Mouse (Mus musculus) central nervous system, embryonic 14 days (tissue): ENCODE measurements around the gene Olfr1432. TPM values are rescaled to one million over a fixed set of nuclear protein-coding genes. Genes with fewer than 3 reads are reported as not detected.

ENCODE experiments used
- polyA plus RNA-seq: library from polyadenylated mRNA; depleted of rRNA; stranded (reverse); fragments of >200 nt; gene quantifications from 2 replicates; pipeline ENCODE4 v1.2.3, GENCODE M21; 2012; rRNA removed

Olfr1432 gene
- polyA plus RNA-seq, result not detected in 2 replicates

GRCm38 (mm10) chr19:12232496-12232895 is at the start of gene Olfr1432:
Olfr1432 (minus strand) TSS chr19:12232596.

GRCm38 (mm10) chr19:12279554-12279953 is 47.2 kb upstream of the Olfr1432 start, which contains the start of gene Olfr1434:
Olfr1434 (plus strand) TSS chr19:12279854.

GRCm38 (mm10) chr19:12260732-12261131 is 28.3 kb upstream of the Olfr1432 start, which contains the start of gene Olfr235:
Olfr235 (plus strand) TSS chr19:12261032.

GRCm38 (mm10) chr19:12241559-12241958 is 9.2 kb upstream of the Olfr1432 start, which contains the start of gene Olfr262:
Olfr262 (minus strand) TSS chr19:12241659.

GRCm38 (mm10) chr19:12200334-12200733 is 32.1 kb downstream of the Olfr1432 start, which contains the start of gene Olfr1431:
Olfr1431 (plus strand) TSS chr19:12200634.

Other genes with a start within 250 kb of the Olfr1432 start
- gene Olfr1423, start 191.3 kb downstream of the Olfr1432 start, polyA plus RNA-seq, result not detected in 2 replicates
- gene Olfr1424, start 169.9 kb downstream of the Olfr1432 start, polyA plus RNA-seq, result not detected in 2 replicates
- not detected in 2 replicates for gene Olfr1425, start 154.9 kb downstream of the Olfr1432 start, polyA plus RNA-seq
- gene Olfr1426, start 140.6 kb downstream of the Olfr1432 start, polyA plus RNA-seq, result not detected in 2 replicates
- not detected in 2 replicates for gene Olfr1427, start 129.3 kb downstream of the Olfr1432 start, polyA plus RNA-seq
- gene Olfr1428, start 116.7 kb downstream of the Olfr1432 start, polyA plus RNA-seq, result not detected in 2 replicates
- not detected in 2 replicates for gene Olfr76, start 109.4 kb downstream of the Olfr1432 start, polyA plus RNA-seq
- not detected in 2 replicates for gene Olfr1555-ps1, start 62.5 kb downstream of the Olfr1432 start, polyA plus RNA-seq
- not detected in 2 replicates for gene Olfr1431, start 32.0 kb downstream of the Olfr1432 start, polyA plus RNA-seq
- gene Olfr262, start 9.1 kb upstream of the Olfr1432 start, polyA plus RNA-seq, result not detected in 2 replicates
- not detected in 2 replicates for gene Olfr235, start 28.4 kb upstream of the Olfr1432 start, polyA plus RNA-seq
- gene Olfr1434, start 47.3 kb upstream of the Olfr1432 start, polyA plus RNA-seq, result not detected in 2 replicates
- gene Olfr1436, start 66.5 kb upstream of the Olfr1432 start, polyA plus RNA-seq, result not detected in 2 replicates
- gene Olfr1437, start 92.5 kb upstream of the Olfr1432 start, polyA plus RNA-seq, result not detected in 2 replicates
- not detected in 2 replicates for gene Olfr1438-ps1, start 103.3 kb upstream of the Olfr1432 start, polyA plus RNA-seq
- not detected in 2 replicates for gene Olfr1440, start 154.7 kb upstream of the Olfr1432 start, polyA plus RNA-seq
- gene Olfr1441, start 184.8 kb upstream of the Olfr1432 start, polyA plus RNA-seq, result not detected in 2 replicates
- not detected in 2 replicates for gene Pfpl, start 195.3 kb upstream of the Olfr1432 start, polyA plus RNA-seq
- 2.7 and 3.2 TPM in 2 replicates for gene Mpeg1, start 228.2 kb upstream of the Olfr1432 start, polyA plus RNA-seq